Mouse (Mus musculus) layer of hippocampus, adult 2 months (tissue): ENCODE measurements at regions not wholly inside any gene's neighbourhood (a gene's known extent, or its start where the extent isn't known, plus 50 kb on each side); places are given as distances from the start of the nearest gene placed in this dataset.
A peak's percentile ranks its signal among the peaks of the same experiment; 100 is the strongest.

ENCODE experiments used
- DNase-seq, 2 experiments: peaks; one replicate each; pipeline ENCODE4 v3.0.0; 2022; ENCODE audit warnings: low spot score in 2 of 2
- H3K27ac ChIP-seq: fragments of 200-600 bp; 2 replicates; pipeline ENCODE4 v1.8.1; 2022
- H3K4me3 ChIP-seq: fragments of 200-600 bp; 2 replicates; pipeline ENCODE4 v1.8.1; 2022; ENCODE audit warnings: mild to moderate bottlenecking
- CTCF ChIP-seq: fragments of 200-600 bp; conservative IDR thresholded peaks from 2 replicates; pipeline ENCODE4 v1.8.1; 2022; ENCODE audit warnings: antibody characterized with exemption, mild to moderate bottlenecking, moderate library complexity

DNA sequence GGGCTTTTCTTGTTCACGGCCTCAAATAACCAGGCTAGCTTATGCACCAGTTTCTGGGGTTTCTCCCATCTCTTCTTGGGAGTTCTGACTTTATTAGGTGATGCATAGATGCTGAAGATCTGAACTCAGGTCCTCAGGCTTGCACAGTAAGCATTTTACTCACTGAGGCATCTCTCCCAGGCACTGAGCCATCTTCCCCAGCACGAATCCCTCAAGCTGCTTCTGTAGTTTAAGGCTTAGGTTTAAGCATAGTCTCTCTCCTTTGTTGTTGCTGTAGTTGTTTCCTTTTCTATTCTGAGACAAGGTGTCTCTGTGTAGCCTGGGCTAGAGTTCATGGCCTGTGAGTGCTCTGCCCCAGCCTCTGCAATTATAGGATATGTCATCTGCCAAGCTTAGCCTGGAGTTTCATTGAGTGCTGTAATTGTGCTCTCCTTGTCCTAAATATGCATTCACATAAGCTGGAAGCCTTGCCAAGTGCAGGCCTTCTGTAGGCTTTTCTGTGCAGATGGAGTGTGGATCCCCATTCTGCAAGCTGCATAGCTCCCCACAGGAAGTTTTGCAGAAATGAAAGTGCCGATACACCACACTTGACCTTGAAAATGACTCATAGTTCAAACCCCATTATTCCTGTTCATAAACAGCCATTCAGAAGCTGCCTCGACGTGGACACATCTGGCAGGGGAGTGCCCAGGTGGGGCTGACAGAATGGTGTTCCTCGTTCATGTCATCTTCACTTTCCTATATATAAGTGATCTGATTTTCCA is 51.7 kb upstream of the Eepd1 start:
- TF ChIP-seq CTCF: no peak
- peak; percentile 44 to 61 for DNase-seq

More for the DNA sequence above, 51.7 kb upstream of the Eepd1 start:
- H3K4me3 ChIP-seq: no peak overlapping the region
- H3K27ac ChIP-seq: no peak overlapping the region
